Mouse (Mus musculus) MEL (cell line): ENCODE data around the gene Mrpl58. TPM values are rescaled to one million over a fixed set of nuclear protein-coding genes. Genes with fewer than 3 reads are reported as not detected.

Experiments
- DNase-seq: peaks from one replicate; pipeline ENCODE4 v3.0.0; 2011; ENCODE audit warnings: low read depth, low spot score
- H3K27ac ChIP-seq: 2 replicates; pipeline ENCODE4 v1.5.1; 2012; ENCODE audit warnings: low read depth, mild to moderate bottlenecking, control low read depth, low read length, moderate library complexity; ENCODE audit not compliant: control insufficient read depth
- H3K27me3 ChIP-seq, 2 experiments: fragments of 150-350 bp in 1 of 2; sonication (generic) in 1 of 2; 2 replicates each; pipeline ENCODE4 v1.6.1; 2012; ENCODE audit warnings: low read length in 2 of 2, mild to moderate bottlenecking in 2 of 2, improper control_type of control experiment in 1 of 2, moderate library complexity in 1 of 2; ENCODE audit not compliant: insufficient read depth in 2 of 2, control insufficient read depth in 1 of 2
- H3K36me3 ChIP-seq, 2 experiments: 2 replicates each; pipeline ENCODE4 v1.6.1; 2012 to 2014; ENCODE audit warnings: low read length in 2 of 2, improper control_type of control experiment in 1 of 2, inconsistent platforms in 1 of 2, mild to moderate bottlenecking in 1 of 2; ENCODE audit not compliant: insufficient read depth in 2 of 2, control insufficient read depth in 1 of 2
- H3K4me1 ChIP-seq, 2 experiments: fragments of 150-350 bp in 1 of 2; sonication (generic) in 1 of 2; 2 replicates each; pipeline ENCODE4 v1.6.1; 2012; ENCODE audit warnings: low read length in 2 of 2, improper control_type of control experiment in 1 of 2, mild to moderate bottlenecking in 1 of 2; ENCODE audit not compliant: insufficient read depth in 2 of 2, control insufficient read depth in 1 of 2
- H3K4me3 ChIP-seq, 2 experiments: fragments of 150-350 bp in 1 of 2; sonication (generic) in 1 of 2; 2 replicates each; pipeline ENCODE4 v1.5.1; 2012; ENCODE audit warnings: low read depth in 2 of 2, low read length in 2 of 2, mild to moderate bottlenecking in 2 of 2, moderate library complexity in 2 of 2, control low read depth in 1 of 2, improper control_type of control experiment in 1 of 2; ENCODE audit not compliant: control insufficient read depth in 1 of 2, insufficient read depth in 1 of 2
- H3K79me2 ChIP-seq: 2 replicates; pipeline ENCODE4 v1.6.1; 2012; ENCODE audit warnings: mild to moderate bottlenecking, low read length, moderate library complexity; ENCODE audit not compliant: control insufficient read depth, poor library complexity, insufficient read depth
- H3K9ac ChIP-seq: 2 replicates; pipeline ENCODE4 v1.6.1; 2012; ENCODE audit warnings: low read depth, mild to moderate bottlenecking, control low read depth, low read length, moderate library complexity; ENCODE audit not compliant: control insufficient read depth, poor library complexity, severe bottlenecking
- H3K9me3 ChIP-seq: fragments of 150-350 bp; sonication (generic); replicated peaks from 2 replicates; pipeline ENCODE4 v1.6.1; 2012; ENCODE audit warnings: mild to moderate bottlenecking, low read length, improper control_type of control experiment, moderate library complexity; ENCODE audit not compliant: insufficient read depth
- BHLHE40 ChIP-seq: IDR thresholded peaks from 2 replicates; pipeline ENCODE4 v1.6.1; 2012; ENCODE audit warnings: low read depth, mild to moderate bottlenecking, inconsistent platforms, low read length, improper control_type of control experiment, borderline replicate concordance
- CHD2 ChIP-seq: IDR thresholded peaks from 2 replicates; pipeline ENCODE4 v1.6.1; 2011; ENCODE audit warnings: low read length, improper control_type of control experiment
- ELF1 ChIP-seq: IDR thresholded peaks from 2 replicates; pipeline ENCODE4 v1.6.1; 2014; ENCODE audit warnings: low read depth, mild to moderate bottlenecking, inconsistent platforms, low read length, improper control_type of control experiment, moderate library complexity
- GATA1 ChIP-seq: IDR thresholded peaks from 2 replicates; pipeline ENCODE4 v1.6.1; 2011; ENCODE audit warnings: low read depth, low read length, improper control_type of control experiment
- HCFC1 ChIP-seq: IDR thresholded peaks from 2 replicates; pipeline ENCODE4 v1.6.1; 2012; ENCODE audit warnings: low read depth, mild to moderate bottlenecking, inconsistent platforms, low read length, improper control_type of control experiment, moderate library complexity
- JUND ChIP-seq: IDR thresholded peaks from 2 replicates; pipeline ENCODE4 v1.6.1; 2011; ENCODE audit warnings: low read depth, mild to moderate bottlenecking, improper control_type of control experiment, low read length
- MAFK ChIP-seq: IDR thresholded peaks from 2 replicates; pipeline ENCODE4 v1.6.1; 2011; ENCODE audit warnings: low read depth, mild to moderate bottlenecking, low read length, improper control_type of control experiment, borderline replicate concordance
- MAX ChIP-seq: IDR thresholded peaks from 2 replicates; pipeline ENCODE4 v1.6.1; 2011; ENCODE audit warnings: low read length, improper control_type of control experiment
- MXI1 ChIP-seq: IDR thresholded peaks from 2 replicates; pipeline ENCODE4 v1.6.1; 2011; ENCODE audit warnings: mild to moderate bottlenecking, low read depth, low read length, improper control_type of control experiment
- MYB ChIP-seq: IDR thresholded peaks from 2 replicates; pipeline ENCODE4 v1.6.1; 2011; ENCODE audit warnings: mild to moderate bottlenecking, low read depth, low read length, improper control_type of control experiment
- MYC ChIP-seq: IDR thresholded peaks from 2 replicates; pipeline ENCODE4 v1.6.1; 2011; ENCODE audit warnings: low read depth, mild to moderate bottlenecking, low read length, improper control_type of control experiment, moderate library complexity
- NELFE ChIP-seq: IDR thresholded peaks from 2 replicates; pipeline ENCODE4 v1.6.1; 2011; ENCODE audit warnings: low read depth, low read length, improper control_type of control experiment
- NRF1 ChIP-seq: IDR thresholded peaks from 2 replicates; pipeline ENCODE4 v1.6.1; 2014; ENCODE audit warnings: low read depth, mild to moderate bottlenecking, inconsistent platforms, low read length, improper control_type of control experiment, moderate library complexity; ENCODE audit not compliant: poor library complexity, insufficient read depth, severe bottlenecking
- POLR2A ChIP-seq, 2 experiments: IDR thresholded peaks; 2 replicates each; pipeline ENCODE4 v1.6.1; 2011 to 2012; ENCODE audit warnings: low read length in 2 of 2, mild to moderate bottlenecking in 2 of 2, control low read depth in 1 of 2, improper control_type of control experiment in 1 of 2, low read depth in 1 of 2, moderate library complexity in 1 of 2; ENCODE audit not compliant: control insufficient read depth in 1 of 2, insufficient read depth in 1 of 2, poor library complexity in 1 of 2
- RCOR1 ChIP-seq: IDR thresholded peaks from 2 replicates; pipeline ENCODE4 v1.6.1; 2012; ENCODE audit warnings: low read depth, mild to moderate bottlenecking, inconsistent platforms, low read length, improper control_type of control experiment
- TAL1 ChIP-seq: IDR thresholded peaks from 2 replicates; pipeline ENCODE4 v1.6.1; 2012; ENCODE audit warnings: mild to moderate bottlenecking, inconsistent platforms, low read length, moderate library complexity, mixed read lengths
- USF1 ChIP-seq: IDR thresholded peaks from 2 replicates; pipeline ENCODE4 v1.6.1; 2014; ENCODE audit warnings: low read depth, mild to moderate bottlenecking, inconsistent platforms, low read length, improper control_type of control experiment, moderate library complexity
- USF2 ChIP-seq, 2 experiments: IDR thresholded peaks; 2 replicates each; pipeline ENCODE4 v1.6.1; 2011 to 2012; ENCODE audit warnings: improper control_type of control experiment in 2 of 2, low read length in 2 of 2, borderline replicate concordance in 1 of 2, inconsistent platforms in 1 of 2, low read depth in 1 of 2, mild to moderate bottlenecking in 1 of 2; ENCODE audit not compliant: insufficient read depth in 1 of 2
- ZMIZ1 ChIP-seq: IDR thresholded peaks from 2 replicates; pipeline ENCODE4 v1.6.1; 2012; ENCODE audit warnings: low read depth, mild to moderate bottlenecking, inconsistent platforms, low read length, improper control_type of control experiment, moderate library complexity
- ZNF384 ChIP-seq: IDR thresholded peaks from 2 replicates; pipeline ENCODE4 v1.6.1; 2012; ENCODE audit warnings: low read depth, mild to moderate bottlenecking, inconsistent platforms, low read length, improper control_type of control experiment
- polyA plus RNA-seq, 2 experiments: library from polyadenylated mRNA; stranded (reverse) in 1 of 2; unstranded in 1 of 2; fragments of >175 nt in 1 of 2; fragments of >200 nt in 1 of 2; gene quantifications; 2 replicates each; pipeline versions ENCODE4 v1.2.1 to v1.2.4; 2012; ENCODE audit warnings: low replicate concordance in 2 of 2, low read depth in 1 of 2; ENCODE audit not compliant: insufficient read length in 2 of 2, insufficient read depth in 1 of 2, missing spikeins in 1 of 2
- total RNA-seq: library from RNA; depleted of rRNA; stranded (reverse); fragments of 300-350 nt; gene quantifications from 2 replicates; pipeline ENCODE4 v1.2.3, GENCODE M21; 2012

Gene Mrpl58
- total and polyA plus RNA-seq, 3 experiments, result 137 TPM; not detected in 1

DNA sequence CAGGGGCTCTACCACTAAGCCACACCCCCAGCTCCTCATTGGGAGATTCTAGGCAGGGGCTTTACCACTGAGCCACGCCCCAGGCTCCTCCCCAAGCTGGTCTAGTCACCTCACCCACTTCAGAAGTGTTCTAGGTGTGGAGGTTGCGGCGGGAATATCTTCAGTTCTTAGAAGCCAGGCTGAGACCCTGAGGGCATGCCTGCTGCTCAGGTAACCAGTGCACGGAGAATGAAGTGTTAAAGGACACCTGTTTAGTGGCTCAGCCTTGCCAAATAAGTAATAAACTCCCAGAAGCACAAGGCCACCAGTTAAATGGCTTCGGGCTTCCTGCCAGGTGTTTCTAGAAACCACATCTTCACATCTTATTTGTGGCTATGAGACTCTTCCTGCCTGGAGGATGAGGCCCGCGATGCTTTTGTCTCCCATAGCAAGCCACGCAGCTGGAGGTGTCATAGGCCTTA is 48.3 kb downstream of the Mrpl58 start:
- Histone ChIP-seq H3K9me3 (no peaks in the 10 kb centered on the region), H3K4me1 (peaks cover 3 to 13% of the 10 kb centered on the region in 2 experiments), H3K79me2 (no peaks in the 10 kb centered on the region), H3K36me3 (no peaks in the 10 kb centered on the region), H3K9ac (no peak overlapping the region), H3K27me3 (no peaks in the 10 kb centered on the region), H3K4me3 (no peak overlapping the region), H3K27ac (peak overlapping the region; percentile 5; the same call in 1 of the 2 replicates)
- DNase-seq, result peak; percentile 54
- TF ChIP-seq ZMIZ1 (no peak), GATA1 (no peak), MYB (no peak), NRF1 (no peak), MYC (no peak)

- Histone ChIP-seq H3K27me3 (no peaks in the 10 kb centered on the region), H3K79me2 (no peaks in the 10 kb centered on the region), H3K27ac (peak overlapping the region; percentile 5; the same call in 1 of the 2 replicates), H3K4me1 (peaks cover 3 to 17% of the 10 kb centered on the region in 2 experiments), H3K36me3 (peaks cover 0 to 1% of the 10 kb centered on the region in 2 experiments; a peak in 1 of 4 replicates), H3K4me3 (no peak overlapping the region), H3K9ac (no peak overlapping the region), H3K9me3 (no peaks in the 10 kb centered on the region)
- TF ChIP-seq RCOR1, result peak; percentile 17; the same call in 1 of the 2 replicates
- TF ChIP-seq JUND, result no peak
- TF ChIP-seq MXI1, result peak; percentile 58; the same call in 1 of the 2 replicates
- TF ChIP-seq USF2 (IDR thresholded peaks at IDR 0.05; ENCODE audit: borderline replicate concordance in 1 of 2, insufficient read depth in 1 of 2, low read depth in 1 of 2, low read length in 2 of 2), result 0 out of 4 replicates have a peak, but pooled peaks of 1 of the 2 experiments have one; percentile 49
- no peak for TF ChIP-seq MYC
- TF ChIP-seq BHLHE40, result no peak
- TF ChIP-seq CHD2, result 0 out of 2 replicates have a peak, but pooled peaks have one; percentile 13
- no peak for TF ChIP-seq GATA1
- TF ChIP-seq MAFK, result no peak
- TF ChIP-seq USF1, result peak; percentile 79
- no peak for TF ChIP-seq POLR2A (IDR thresholded peaks at IDR 0.05; ENCODE audit: control insufficient read depth in 1 of 2, insufficient read depth in 1 of 2, low read depth in 1 of 2, low read length in 2 of 2, poor library complexity in 1 of 2)
- TF ChIP-seq TAL1, result no peak
- TF ChIP-seq ELF1, result no peak
- no peak for TF ChIP-seq HCFC1
- no peak for TF ChIP-seq ZNF384
- TF ChIP-seq MAX, result peak; percentile 51
- TF ChIP-seq NELFE, result no peak
- peak; percentile 65 for DNase-seq
Measured at GRCm38 (mm10) chr11:115452281-115452860, 48.8 kb downstream of the Mrpl58 start.
